Mouse (Mus musculus) liver, embryonic 14.5 days (tissue): ENCODE results near the gene Neurl1a. TPM values are rescaled to one million over a fixed set of nuclear protein-coding genes. Genes with fewer than 3 reads are reported as not detected.

Experiments
- ATAC-seq: fragments of 200-750 bp; cut with Nextera tagmentation; 2 replicates; pipeline ENCODE4 v1.8.0; 2017; ENCODE audit warnings: moderate number of reproducible peaks, mild to moderate bottlenecking, moderate library complexity; ENCODE audit not compliant: insufficient read depth
- DNase-seq, 3 experiments: peaks; one replicate each; pipeline ENCODE4 v3.0.0-alpha.2; 2012 to 2013; ENCODE audit warnings: low read depth in 3 of 3, low spot score in 3 of 3
- H3K27ac ChIP-seq: fragments of 300-500 bp; sonication (generic); 2 replicates; pipeline ENCODE4 v1.5.1; 2014; ENCODE audit warnings: moderate library complexity, mild to moderate bottlenecking, control low read depth, inconsistent platforms
- H3K27me3 ChIP-seq: fragments of 300-500 bp; sonication (generic); 2 replicates; pipeline ENCODE4 v1.6.1; 2014; ENCODE audit warnings: mild to moderate bottlenecking, low read length, moderate library complexity; ENCODE audit not compliant: control insufficient read depth, insufficient read depth
- H3K36me3 ChIP-seq: fragments of 300-500 bp; sonication (generic); replicated peaks from 2 replicates; pipeline ENCODE4 v1.6.1; 2014; ENCODE audit warnings: low read depth; ENCODE audit not compliant: control insufficient read depth, insufficient read depth
- H3K4me1 ChIP-seq, 2 experiments: fragments of 200-500 bp in 1 of 2; fragments of 300-500 bp in 1 of 2; sonication (generic) in 1 of 2; replicated peaks; 2 replicates each; pipeline ENCODE4 v1.6.1; 2012 to 2014; ENCODE audit warnings: antibody characterized with exemption in 1 of 2, inconsistent platforms in 1 of 2, low read length in 1 of 2; ENCODE audit not compliant: control insufficient read depth in 2 of 2, insufficient read depth in 2 of 2
- H3K4me2 ChIP-seq: fragments of 300-500 bp; sonication (generic); 2 replicates; pipeline ENCODE4 v1.6.1; 2014; ENCODE audit warnings: low read depth, mild to moderate bottlenecking, control low read depth, moderate library complexity
- H3K4me3 ChIP-seq, 2 experiments: fragments of 200-500 bp in 1 of 2; fragments of 300-500 bp in 1 of 2; sonication (generic) in 1 of 2; 2 replicates each; pipeline ENCODE4 v1.5.1; 2012 to 2014; ENCODE audit warnings: low read depth in 2 of 2, low read length in 2 of 2, mild to moderate bottlenecking in 2 of 2, control low read depth in 1 of 2, inconsistent platforms in 1 of 2, moderate library complexity in 1 of 2; ENCODE audit not compliant: insufficient read depth in 1 of 2
- H3K9ac ChIP-seq: fragments of 300-500 bp; sonication (generic); replicated peaks from 2 replicates; pipeline ENCODE4 v1.6.1; 2014; ENCODE audit warnings: mild to moderate bottlenecking, control low read depth, moderate library complexity
- H3K9me3 ChIP-seq: fragments of 300-500 bp; sonication (generic); 2 replicates; pipeline ENCODE4 v1.6.1; 2016; ENCODE audit warnings: low read length, mixed read lengths; ENCODE audit not compliant: control insufficient read depth
- CTCF ChIP-seq: IDR thresholded peaks from 2 replicates; pipeline ENCODE4 v1.5.1; 2016; ENCODE audit warnings: antibody characterized with exemption, low read depth, control low read depth
- EP300 ChIP-seq: IDR thresholded peaks from 2 replicates; pipeline ENCODE4 v1.6.1; 2016; ENCODE audit warnings: antibody characterized with exemption, low read depth
- WGBS: fragments of 180-500 bp; shearing (Covaris S2); extraction: QIAGEN DNeasy Blood & Tissue Kit; methylation state at CpG from one replicate; pipeline ENCODE4 v1.1.7; 2014; ENCODE audit not compliant: insufficient replicate concordance; 5-methylcytosine and 5-hydroxymethylcytosine counted together
- polyA plus RNA-seq, 2 experiments: library from polyadenylated mRNA; depleted of rRNA in 1 of 2; stranded (reverse) in 1 of 2; unstranded in 1 of 2; fragments of >200 nt; fragmentation: Nextera tagmentation in 1 of 2; extraction: Ambion mirVana in 1 of 2; gene quantifications; 2 replicates each; pipeline versions ENCODE4 v1.2.1 to v1.2.3; 2012 to 2014

The Neurl1a gene
- polyA plus RNA-seq, 2 experiments, result 0.53 to 0.70 TPM

DNA sequence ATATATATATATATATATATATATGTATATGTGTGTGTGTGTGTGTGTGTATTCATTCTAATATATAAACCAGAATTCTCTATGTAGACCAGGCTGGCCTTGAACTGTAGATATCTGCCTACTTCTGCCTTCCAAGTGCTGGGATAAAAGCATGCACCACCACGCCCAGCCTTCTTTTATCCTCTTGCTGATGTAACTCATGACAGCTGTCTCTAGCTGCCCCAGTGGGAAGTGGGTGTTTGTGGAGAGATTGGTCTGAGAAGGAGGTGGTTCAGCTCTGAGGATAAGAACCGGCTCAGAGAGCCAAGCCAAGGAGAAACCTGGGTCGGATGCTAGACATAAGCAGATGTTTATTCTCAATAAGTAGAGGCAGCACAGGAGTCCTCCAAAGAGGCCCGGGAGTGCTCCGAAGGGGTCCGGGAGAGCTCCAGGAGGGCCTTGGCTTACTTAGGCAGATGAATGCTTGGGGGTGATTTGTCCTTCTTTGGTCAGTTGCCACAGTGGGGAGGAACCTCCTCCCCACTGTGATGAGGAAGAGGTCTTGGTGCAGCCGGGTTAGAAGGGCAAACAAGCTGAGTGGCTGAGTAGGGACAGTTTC, 10.9 kb upstream of the Neurl1a start:
- Histone ChIP-seq H3K9me3 (no peaks in the 10 kb centered on the region), H3K4me2 (no peak overlapping the region)
- 50% methylated on average over 7 of the region's 7 CpGs for WGBS

DNA sequence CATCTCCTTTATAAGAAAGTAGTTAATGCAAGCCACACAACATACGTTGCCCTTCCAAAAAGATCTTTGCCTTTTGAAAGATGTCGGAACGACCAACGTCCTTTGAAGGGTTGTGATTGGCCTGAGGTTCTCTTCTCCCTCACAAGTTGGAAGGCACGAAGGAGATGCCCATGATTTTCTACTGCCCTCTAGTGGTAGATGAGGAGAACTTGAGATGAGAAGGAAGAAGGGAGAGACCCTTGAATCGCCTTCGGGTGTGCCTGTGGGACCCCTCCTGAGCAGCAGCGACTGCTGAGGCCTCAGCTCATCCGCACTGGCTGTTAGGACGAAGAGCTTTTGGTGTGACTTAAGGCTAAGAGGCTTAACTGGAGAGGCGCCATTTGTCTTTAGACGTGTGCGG, 10.4 kb upstream of the Neurl1a start:
- 10% methylated on average over 13 of the region's 13 CpGs for WGBS
- H3K9me3 ChIP-seq, result no peaks in the 10 kb centered on the region
- H3K4me1 ChIP-seq, result peaks cover 0 to 4% of the 10 kb centered on the region in 2 experiments; a peak in 2 of 4 replicates
- peaks cover 2% of the 10 kb centered on the region; the same call in 1 of the 2 replicates for H3K27me3 ChIP-seq
- H3K27ac ChIP-seq, result no peak overlapping the region
- no peaks in the 10 kb centered on the region for H3K36me3 ChIP-seq
- peak in 2 of 3 experiments; percentile 31 to 44 for DNase-seq
- peak; percentile 87 for TF ChIP-seq CTCF
- no peak for TF ChIP-seq EP300
- peak overlapping the region; percentile 14 to 18; a peak in 1 of 4 replicates for H3K4me3 ChIP-seq
- no peak for ATAC-seq
- peak overlapping the region; percentile 50 for H3K4me2 ChIP-seq
- H3K9ac ChIP-seq, result no peak overlapping the region; the same call in 1 of the 2 replicates

More for the DNA sequence above, 10.9 kb upstream of the Neurl1a start:
- peaks cover 0 to 4% of the 10 kb centered on the region in 2 experiments; a peak in 2 of 4 replicates for H3K4me1 ChIP-seq
- no peak for TF ChIP-seq EP300
- TF ChIP-seq CTCF, result no peak
- H3K27me3 ChIP-seq, result peaks cover 2% of the 10 kb centered on the region; the same call in 1 of the 2 replicates
- H3K4me3 ChIP-seq, result no peak overlapping the region
- DNase-seq, result no peak
- no peaks in the 10 kb centered on the region for H3K36me3 ChIP-seq
- ATAC-seq, result no peak
- no peak overlapping the region for H3K9ac ChIP-seq
- no peak overlapping the region for H3K27ac ChIP-seq

- no peak overlapping the region for H3K27ac ChIP-seq
- H3K4me1 ChIP-seq, result peaks cover 0 to 4% of the 10 kb centered on the region in 2 experiments; a peak in 2 of 4 replicates
- H3K36me3 ChIP-seq, result no peaks in the 10 kb centered on the region
- peaks cover 2% of the 10 kb centered on the region; the same call in 1 of the 2 replicates for H3K27me3 ChIP-seq
- H3K9me3 ChIP-seq, result no peaks in the 10 kb centered on the region
- H3K9ac ChIP-seq, result no peak overlapping the region; the same call in 1 of the 2 replicates
- H3K4me2 ChIP-seq, result peak overlapping the region; percentile 50
- peak; percentile 42 to 55 (median 50) for DNase-seq
- ATAC-seq, result no peak
- TF ChIP-seq CTCF, result peak; percentile 84
- no peak for TF ChIP-seq EP300
- peak overlapping the region in 1 of 2 experiments; percentile 14; a peak in 1 of 4 replicates for H3K4me3 ChIP-seq
- 14% methylated on average over 11 of the region's 11 CpGs for WGBS
Measured at GRCm38 (mm10) chr19:47168793-47169412, 9.7 kb upstream of the Neurl1a start.

GRCm38 (mm10) chr19:47174515-47174914, 4.1 kb upstream of the Neurl1a start:
- no peak overlapping the region for H3K4me3 ChIP-seq
- no peak overlapping the region for H3K27ac ChIP-seq
- H3K27me3 ChIP-seq, result peaks cover 22% of the 10 kb centered on the region
- no peak overlapping the region for H3K4me2 ChIP-seq
- no peaks in the 10 kb centered on the region for H3K9me3 ChIP-seq
- no peak for TF ChIP-seq EP300
- peak; percentile 52 for TF ChIP-seq CTCF
- H3K9ac ChIP-seq, result no peak overlapping the region
- H3K36me3 ChIP-seq, result no peaks in the 10 kb centered on the region
- no peak for ATAC-seq
- H3K4me1 ChIP-seq, result 0 out of 4 replicates have a peak, but pooled peaks cover 0 to 2% of the 10 kb centered on the region in 2 experiments
- WGBS, result 39% methylated on average over 3 of the region's 3 CpGs
- no peak for DNase-seq

GRCm38 (mm10) chr19:47175472-47175871, 3.1 kb upstream of the Neurl1a start:
- Histone ChIP-seq H3K36me3 (no peaks in the 10 kb centered on the region), H3K27ac (no peak overlapping the region), H3K4me1 (0 out of 4 replicates have a peak, but pooled peaks cover 0 to 2% of the 10 kb centered on the region in 2 experiments), H3K27me3 (peaks cover 31% of the 10 kb centered on the region), H3K9ac (no peak overlapping the region), H3K4me3 (no peak overlapping the region), H3K4me2 (no peak overlapping the region), H3K9me3 (no peaks in the 10 kb centered on the region)
- DNase-seq, result no peak
- ATAC-seq, result no peak
- 45% methylated on average over 2 of the region's 2 CpGs for WGBS
- TF ChIP-seq CTCF, result no peak
- TF ChIP-seq EP300, result no peak
